Mouse (Mus musculus) heart, postnatal 0 days (tissue): Measurements from ENCODE around the gene Aldh3b1. TPM values are rescaled to one million over a fixed set of nuclear protein-coding genes. Genes with fewer than 3 reads are reported as not detected.

ENCODE experiments used
- ATAC-seq: fragments of 200-750 bp; cut with Nextera tagmentation; 2 replicates; pipeline ENCODE4 v1.8.0; 2017; ENCODE audit warnings: low read depth, moderate number of reproducible peaks, moderate library complexity; ENCODE audit not compliant: insufficient read depth
- DNase-seq: peaks from one replicate; pipeline ENCODE4 v3.0.0-alpha.2; 2016; ENCODE audit warnings: low spot score
- H3K27ac ChIP-seq: fragments of 300-500 bp; sonication (generic); 2 replicates; pipeline ENCODE4 v1.5.1; 2014; ENCODE audit warnings: low read depth, mild to moderate bottlenecking
- H3K27me3 ChIP-seq: fragments of 300-500 bp; sonication (generic); 2 replicates; pipeline ENCODE4 v1.6.1; 2014; ENCODE audit warnings: low read length, mixed read lengths; ENCODE audit not compliant: control insufficient read depth, insufficient read depth
- H3K36me3 ChIP-seq: fragments of 300-500 bp; sonication (generic); replicated peaks from 2 replicates; pipeline ENCODE4 v1.6.1; 2014; ENCODE audit warnings: low read length, mixed read lengths; ENCODE audit not compliant: control insufficient read depth, insufficient read depth
- H3K4me1 ChIP-seq: fragments of 300-500 bp; sonication (generic); 2 replicates; pipeline ENCODE4 v1.6.1; 2014; ENCODE audit warnings: antibody characterized with exemption; ENCODE audit not compliant: control insufficient read depth, insufficient read depth
- H3K4me2 ChIP-seq: fragments of 300-500 bp; sonication (generic); 2 replicates; pipeline ENCODE4 v1.6.1; 2014; ENCODE audit warnings: low read depth, mild to moderate bottlenecking, low read length, moderate library complexity
- H3K4me3 ChIP-seq: fragments of 300-500 bp; sonication (generic); 2 replicates; pipeline ENCODE4 v1.5.1; 2014; ENCODE audit warnings: low read depth, low read length
- H3K9ac ChIP-seq: fragments of 300-500 bp; sonication (generic); replicated peaks from 2 replicates; pipeline ENCODE4 v1.6.1; 2014; ENCODE audit warnings: low read depth, low read length, mixed read lengths
- H3K9me3 ChIP-seq: fragments of 300-500 bp; sonication (generic); replicated peaks from 2 replicates; pipeline ENCODE4 v1.6.1; 2016; ENCODE audit warnings: low read length; ENCODE audit not compliant: control insufficient read depth
- CTCF ChIP-seq: IDR thresholded peaks from 2 replicates; pipeline ENCODE4 v1.5.1; 2016; ENCODE audit warnings: antibody characterized with exemption, control low read depth, low read depth
- EP300 ChIP-seq: IDR thresholded peaks from 2 replicates; pipeline ENCODE4 v1.6.1; 2016; ENCODE audit warnings: antibody characterized with exemption, low read depth
- WGBS: fragments of 180-500 bp; shearing (Covaris S2); extraction: QIAGEN DNeasy Blood & Tissue Kit; methylation state at CpG from one replicate; pipeline ENCODE4 v1.1.7; 2014; 5-methylcytosine and 5-hydroxymethylcytosine counted together
- polyA plus RNA-seq: library from polyadenylated mRNA; unstranded; fragments of >200 nt; fragmentation: Nextera tagmentation; extraction: Ambion mirVana; gene quantifications from 2 replicates; pipeline ENCODE4 v1.2.1, GENCODE M21; 2015
- total RNA-seq: library from RNA; depleted of rRNA; stranded (reverse); fragments of >200 nt; gene quantifications from 2 replicates; pipeline ENCODE4 v1.2.3, GENCODE M21; 2014; ENCODE audit warnings: low replicate concordance; rRNA removed

The Aldh3b1 gene
- total and polyA plus RNA-seq, 2 experiments from 2014 or later = 1.9 to 3.2 TPM

- H3K9me3 ChIP-seq = no peaks in the 10 kb centered on the region
- no peak overlapping the region for H3K4me3 ChIP-seq
- H3K4me1 ChIP-seq = peaks cover 4% of the 10 kb centered on the region; the same call in 1 of the 2 replicates
- H3K36me3 ChIP-seq = peaks cover 9% of the 10 kb centered on the region
- DNase-seq (no peak), ATAC-seq (no peak)
- WGBS = 81% methylated on average over 2 of the region's 2 CpGs
- TF ChIP-seq EP300 (no peak), CTCF (no peak)
- no peaks in the 10 kb centered on the region for H3K27me3 ChIP-seq
- H3K27ac ChIP-seq = no peak overlapping the region
- no peak overlapping the region for H3K4me2 ChIP-seq
- no peak overlapping the region for H3K9ac ChIP-seq
These were observed 64.6 kb downstream of the Aldh3b1 start for GRCm38 (mm10) chr19:3864960-3865359.

Other genes starting within 250 kb of the Aldh3b1 start
- gene Lrp5, start 243.2 kb downstream of the Aldh3b1 start, total RNA-seq = 28.0 and 30.5 TPM in 2 replicates
- gene Lrp5, start 243.2 kb downstream of the Aldh3b1 start, polyA plus RNA-seq = 1.8 and 1.9 TPM in 2 replicates
- 17.3 and 19.6 TPM in 2 replicates for gene 1810055G02Rik, start 221.5 kb downstream of the Aldh3b1 start, total RNA-seq
- gene 1810055G02Rik, start 221.5 kb downstream of the Aldh3b1 start, polyA plus RNA-seq = 10.8 and 12.2 TPM in 2 replicates
- 25.6 and 27.9 TPM in 2 replicates for gene Kmt5b, start 162.4 kb downstream of the Aldh3b1 start, total RNA-seq
- gene Kmt5b, start 162.4 kb downstream of the Aldh3b1 start, polyA plus RNA-seq = 15.5 and 16.2 TPM in 2 replicates
- 36.3 and 37.6 TPM in 2 replicates for gene Chka, start 78.0 kb downstream of the Aldh3b1 start, total RNA-seq
- 13.3 and 13.6 TPM in 2 replicates for gene Chka, start 78.0 kb downstream of the Aldh3b1 start, polyA plus RNA-seq
- gene Tcirg1, start 22.7 kb downstream of the Aldh3b1 start, total RNA-seq = 32.1 and 44.9 TPM in 2 replicates
- gene Tcirg1, start 22.7 kb downstream of the Aldh3b1 start, polyA plus RNA-seq = 12.8 and 14.1 TPM in 2 replicates
- gene Ndufs8, start 17.0 kb downstream of the Aldh3b1 start, total RNA-seq = 506 and 520 TPM in 2 replicates
- gene Ndufs8, start 17.0 kb downstream of the Aldh3b1 start, polyA plus RNA-seq = 681 and 696 TPM in 2 replicates
- gene Unc93b1, start 5.4 kb upstream of the Aldh3b1 start, total RNA-seq = 11.9 and 29.6 TPM in 2 replicates
- 15.5 and 18.1 TPM in 2 replicates for gene Unc93b1, start 5.4 kb upstream of the Aldh3b1 start, polyA plus RNA-seq
- gene Aldh3b3, start 28.8 kb upstream of the Aldh3b1 start, total RNA-seq = not detected in 2 replicates
- 0.22 and 0.29 TPM in 2 replicates for gene Aldh3b3, start 28.8 kb upstream of the Aldh3b1 start, polyA plus RNA-seq
- 3.9 TPM in 1 of 2 replicates, not detected in the other for gene Aldh3b2, start 42.5 kb upstream of the Aldh3b1 start, total RNA-seq
- gene Aldh3b2, start 42.5 kb upstream of the Aldh3b1 start, polyA plus RNA-seq = 0.18 TPM in 2 replicates
- 32.3 and 74.8 TPM in 2 replicates for gene Acy3, start 56.8 kb upstream of the Aldh3b1 start, total RNA-seq
- gene Acy3, start 56.8 kb upstream of the Aldh3b1 start, polyA plus RNA-seq = 21.5 and 22.6 TPM in 2 replicates
- not detected in 2 replicates for gene Tbx10, start 62.9 kb upstream of the Aldh3b1 start, total RNA-seq
- gene Tbx10, start 62.9 kb upstream of the Aldh3b1 start, polyA plus RNA-seq = not detected in 2 replicates
- gene Nudt8, start 70.8 kb upstream of the Aldh3b1 start, total RNA-seq = 110 and 175 TPM in 2 replicates
- 131 and 138 TPM in 2 replicates for gene Nudt8, start 70.8 kb upstream of the Aldh3b1 start, polyA plus RNA-seq
- gene Gm49405, start 70.8 kb upstream of the Aldh3b1 start, total RNA-seq = 4.0 and 7.0 TPM in 2 replicates
- gene Gm49405, start 70.8 kb upstream of the Aldh3b1 start, polyA plus RNA-seq = 3.6 and 4.0 TPM in 2 replicates
- 158 and 202 TPM in 2 replicates for gene Doc2g, start 73.5 kb upstream of the Aldh3b1 start, total RNA-seq
- gene Doc2g, start 73.5 kb upstream of the Aldh3b1 start, polyA plus RNA-seq = 114 and 116 TPM in 2 replicates
- gene Ndufv1, start 83.0 kb upstream of the Aldh3b1 start, total RNA-seq = 910 and 941 TPM in 2 replicates
- gene Ndufv1, start 83.0 kb upstream of the Aldh3b1 start, polyA plus RNA-seq = 1,083 and 1,090 TPM in 2 replicates
- 266 and 311 TPM in 2 replicates for gene Gstp1, start 108.2 kb upstream of the Aldh3b1 start, total RNA-seq
- gene Gstp1, start 108.2 kb upstream of the Aldh3b1 start, polyA plus RNA-seq = 440 and 449 TPM in 2 replicates
- 4.5 and 9.7 TPM in 2 replicates for gene Gstp2, start 116.2 kb upstream of the Aldh3b1 start, total RNA-seq
- gene Gstp2, start 116.2 kb upstream of the Aldh3b1 start, polyA plus RNA-seq = 17.0 and 22.7 TPM in 2 replicates
- gene Gstp3, start 129.8 kb upstream of the Aldh3b1 start, total RNA-seq = not detected in 2 replicates
- not detected in 2 replicates for gene Gstp3, start 129.8 kb upstream of the Aldh3b1 start, polyA plus RNA-seq
- gene Cabp2, start 151.8 kb upstream of the Aldh3b1 start, total RNA-seq = not detected in 2 replicates
- not detected in 2 replicates for gene Cabp2, start 151.8 kb upstream of the Aldh3b1 start, polyA plus RNA-seq
- gene Cdk2ap2, start 167.4 kb upstream of the Aldh3b1 start, total RNA-seq = 63.2 and 67.3 TPM in 2 replicates
- 46.8 and 59.6 TPM in 2 replicates for gene Cdk2ap2, start 167.4 kb upstream of the Aldh3b1 start, polyA plus RNA-seq
- gene Pitpnm1, start 170.2 kb upstream of the Aldh3b1 start, total RNA-seq = 26.2 and 47.3 TPM in 2 replicates
- 17.9 and 21.9 TPM in 2 replicates for gene Pitpnm1, start 170.2 kb upstream of the Aldh3b1 start, polyA plus RNA-seq
- 21.4 and 23.8 TPM in 2 replicates for gene Aip, start 196.1 kb upstream of the Aldh3b1 start, total RNA-seq
- 61.7 and 66.2 TPM in 2 replicates for gene Aip, start 196.1 kb upstream of the Aldh3b1 start, polyA plus RNA-seq
- gene Gpr152, start 210.0 kb upstream of the Aldh3b1 start, total RNA-seq = not detected in 2 replicates
- 0.03 TPM in 2 replicates for gene Gpr152, start 210.0 kb upstream of the Aldh3b1 start, polyA plus RNA-seq
- gene Cabp4, start 214.2 kb upstream of the Aldh3b1 start, total RNA-seq = not detected in 2 replicates
- gene Cabp4, start 214.2 kb upstream of the Aldh3b1 start, polyA plus RNA-seq = 0.07 and 0.11 TPM in 2 replicates
- gene Coro1b, start 218.8 kb upstream of the Aldh3b1 start, total RNA-seq = 120 and 144 TPM in 2 replicates
- gene Coro1b, start 218.8 kb upstream of the Aldh3b1 start, polyA plus RNA-seq = 97.2 and 102 TPM in 2 replicates
- gene Ptprcap, start 223.8 kb upstream of the Aldh3b1 start, total RNA-seq = 13.5 TPM in 1 of 2 replicates, not detected in the other
- gene Ptprcap, start 223.8 kb upstream of the Aldh3b1 start, polyA plus RNA-seq = 0.46 and 1.1 TPM in 2 replicates
- 34.2 and 62.0 TPM in 2 replicates for gene Rps6kb2, start 233.5 kb upstream of the Aldh3b1 start, total RNA-seq
- gene Rps6kb2, start 233.5 kb upstream of the Aldh3b1 start, polyA plus RNA-seq = 32.9 and 35.2 TPM in 2 replicates
- 40.3 and 119 TPM in 2 replicates for gene Carns1, start 245.7 kb upstream of the Aldh3b1 start, total RNA-seq
- 20.6 and 23.8 TPM in 2 replicates for gene Carns1, start 245.7 kb upstream of the Aldh3b1 start, polyA plus RNA-seq